Mouse (Mus musculus): ENCODE results near the gene Paqr7. TPM values are rescaled to one million over a fixed set of nuclear protein-coding genes. Genes with fewer than 3 reads are reported as not detected.

Gene Paqr7
- total RNA-seq (2021) (10 to 100 TPM; 13.4 to 16.7 TPM), polyA plus RNA-seq (2012; rRNA removed) (22.6 and 37.2 TPM in 2 replicates)
- long read RNA-seq, transcript Paqr7-201 (2 exons, 2,351 nt) = major isoform, 9 of 22 reads
- long read RNA-seq, partial matches to known transcripts = 11 of 22 reads
- long read RNA-seq, other reads (novel, unspliced or antisense) = 0 of 22 reads

DNA sequence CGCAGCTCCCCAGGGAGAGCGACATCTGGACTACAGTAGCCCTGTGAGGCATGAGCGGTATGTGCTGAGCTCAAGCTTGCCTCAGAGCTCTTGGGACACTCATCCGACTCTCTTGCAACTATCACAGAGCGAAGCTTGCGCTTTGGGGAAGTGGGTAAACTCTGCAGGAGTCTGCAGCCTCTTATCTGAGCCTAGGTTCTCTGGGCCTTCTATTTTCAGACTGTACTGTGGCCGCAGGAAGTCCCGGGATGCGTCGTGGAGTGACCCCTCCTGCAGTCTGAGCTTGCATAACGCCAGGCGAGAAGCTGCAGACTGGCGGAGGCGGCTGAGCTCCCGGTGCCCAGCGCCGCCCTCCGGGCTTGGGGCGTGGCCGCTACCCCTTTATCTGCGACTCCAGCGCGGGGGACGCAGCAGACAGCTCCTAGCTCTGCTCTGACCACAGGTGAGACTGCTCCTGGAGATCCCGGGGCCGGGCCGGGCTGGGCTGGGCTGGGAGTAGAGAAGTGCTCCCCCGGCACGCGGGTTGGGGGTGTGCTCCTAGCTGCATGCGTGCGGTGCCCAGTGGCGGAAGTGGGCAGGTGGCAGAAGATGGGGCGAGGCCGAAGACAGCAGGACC lies at the start of gene Paqr7:
Paqr7 (plus strand) TSS at position 103 of the 616 bp plus-strand sequence.
- intact Hi-C loops (cut with DNase I) = no loop called here
- Histone ChIP-seq H3K9ac (ENCODE audit: low read depth, low read length) (peak within 1 kb of the TSS; percentile 74), H3K79me2 (replicated peaks; ENCODE audit: control insufficient read depth, insufficient read depth, low read length) (no peaks in the 10 kb centered on the region), H3K4me1 (ENCODE audit: control insufficient read depth, insufficient read depth, low read length) (peaks cover 10% of the 10 kb centered on the region), H3K27me3 (ENCODE audit: control insufficient read depth, insufficient read depth, low read length) (no peaks in the 10 kb centered on the region), H3K36me3 (ENCODE audit: control insufficient read depth, insufficient read depth, low read length) (no peaks in the 10 kb centered on the region), H3K27ac (peak within 1 kb of the TSS; percentile 83), H3K4me3 (peak within 1 kb of the TSS; percentile 69)
- WGBS = 5% methylated on average over 35 of the region's 35 CpGs
- peak; percentile 56; the same call in 1 of the 2 replicates for TF ChIP-seq EP300 (IDR thresholded peaks at IDR 0.05; ENCODE audit: insufficient read depth, low read depth, low read length)
- peak; percentile 57 for TF ChIP-seq POLR2A (IDR thresholded peaks at IDR 0.05; ENCODE audit: insufficient read depth, low read depth, low read length)
- peak; percentile 23 for TF ChIP-seq CTCF (IDR thresholded peaks at IDR 0.05)
- peak; percentile 82 to 89 for DNase-seq

GRCm38 (mm10) chr4:134447966-134448365 lies 48.5 kb upstream of the Paqr7 start:
- no peak for TF ChIP-seq POLR2A (IDR thresholded peaks at IDR 0.05; ENCODE audit: insufficient read depth, low read depth, low read length)
- Histone ChIP-seq H3K4me3 (no peak overlapping the region), H3K79me2 (replicated peaks; ENCODE audit: control insufficient read depth, insufficient read depth, low read length) (no peaks in the 10 kb centered on the region), H3K9ac (ENCODE audit: low read depth, low read length) (no peak overlapping the region), H3K27me3 (ENCODE audit: control insufficient read depth, insufficient read depth, low read length) (no peaks in the 10 kb centered on the region), H3K4me1 (ENCODE audit: control insufficient read depth, insufficient read depth, low read length) (no peaks in the 10 kb centered on the region), H3K27ac (no peak overlapping the region), H3K36me3 (ENCODE audit: control insufficient read depth, insufficient read depth, low read length) (no peaks in the 10 kb centered on the region)
- intact Hi-C loops (cut with DNase I) = no loop called here
- WGBS = 65% methylated on average over 20 of the region's 23 CpGs
- no peak for DNase-seq

- Histone ChIP-seq H3K4me3 (no peak overlapping the region), H3K27me3 (ENCODE audit: control insufficient read depth, insufficient read depth, low read length) (no peaks in the 10 kb centered on the region), H3K27ac (no peak overlapping the region), H3K9ac (ENCODE audit: low read depth, low read length) (no peak overlapping the region), H3K79me2 (replicated peaks; ENCODE audit: control insufficient read depth, insufficient read depth, low read length) (no peaks in the 10 kb centered on the region), H3K4me1 (ENCODE audit: control insufficient read depth, insufficient read depth, low read length) (no peaks in the 10 kb centered on the region), H3K36me3 (ENCODE audit: control insufficient read depth, insufficient read depth, low read length) (no peaks in the 10 kb centered on the region)
- 64% methylated on average over 13 of the region's 13 CpGs for WGBS
- DNase-seq = no peak
- no peak for TF ChIP-seq POLR2A (IDR thresholded peaks at IDR 0.05; ENCODE audit: insufficient read depth, low read depth, low read length)
- TF ChIP-seq CTCF (IDR thresholded peaks at IDR 0.05) = no peak
- no peak for TF ChIP-seq EP300 (IDR thresholded peaks at IDR 0.05; ENCODE audit: insufficient read depth, low read depth, low read length)
- intact Hi-C loops (cut with DNase I) = no loop called here
Observed at GRCm38 (mm10) chr4:134449595-134450391, 46.7 kb upstream of the Paqr7 start.

- Histone ChIP-seq H3K4me1 (ENCODE audit: control insufficient read depth, insufficient read depth, low read length) (no peaks in the 10 kb centered on the region), H3K79me2 (replicated peaks; ENCODE audit: control insufficient read depth, insufficient read depth, low read length) (no peaks in the 10 kb centered on the region), H3K4me3 (peak overlapping the region; percentile 5; the same call in 1 of the 2 replicates), H3K27me3 (ENCODE audit: control insufficient read depth, insufficient read depth, low read length) (no peaks in the 10 kb centered on the region), H3K9ac (ENCODE audit: low read depth, low read length) (no peak overlapping the region), H3K27ac (0 out of 2 replicates have a peak overlapping the region, but pooled peaks have one; percentile 2), H3K36me3 (ENCODE audit: control insufficient read depth, insufficient read depth, low read length) (no peaks in the 10 kb centered on the region)
- TF ChIP-seq POLR2A (IDR thresholded peaks at IDR 0.05; ENCODE audit: insufficient read depth, low read depth, low read length) = no peak
- TF ChIP-seq CTCF (IDR thresholded peaks at IDR 0.05) = no peak
- TF ChIP-seq EP300 (IDR thresholded peaks at IDR 0.05; ENCODE audit: insufficient read depth, low read depth, low read length) = no peak
- DNase-seq = no peak
- WGBS = 38% methylated on average over 20 of the region's 20 CpGs
- intact Hi-C loops (cut with DNase I) = no loop called here
Observed at GRCm38 (mm10) chr4:134450392-134451195, 45.9 kb upstream of the Paqr7 start.

GRCm38 (mm10) chr4:134451484-134451883 lies 45.0 kb upstream of the Paqr7 start:
- Histone ChIP-seq H3K27me3 (ENCODE audit: control insufficient read depth, insufficient read depth, low read length) (no peaks in the 10 kb centered on the region), H3K36me3 (ENCODE audit: control insufficient read depth, insufficient read depth, low read length) (no peaks in the 10 kb centered on the region), H3K4me1 (ENCODE audit: control insufficient read depth, insufficient read depth, low read length) (no peaks in the 10 kb centered on the region), H3K4me3 (peak overlapping the region; percentile 5; the same call in 1 of the 2 replicates), H3K79me2 (replicated peaks; ENCODE audit: control insufficient read depth, insufficient read depth, low read length) (no peaks in the 10 kb centered on the region), H3K9ac (ENCODE audit: low read depth, low read length) (no peak overlapping the region), H3K27ac (no peak overlapping the region)
- TF ChIP-seq POLR2A (IDR thresholded peaks at IDR 0.05; ENCODE audit: insufficient read depth, low read depth, low read length) (no peak), CTCF (IDR thresholded peaks at IDR 0.05) (no peak), EP300 (IDR thresholded peaks at IDR 0.05; ENCODE audit: insufficient read depth, low read depth, low read length) (no peak)
- 60% methylated on average over 9 of the region's 9 CpGs for WGBS
- intact Hi-C loops (cut with DNase I) = no loop called here
- DNase-seq = no peak

Data from heart, adult 2 months (tissue).